Mouse (Mus musculus) G1E (cell line): Measurements from ENCODE around the gene Olfr875. TPM values are rescaled to one million over a fixed set of nuclear protein-coding genes. Genes with fewer than 3 reads are reported as not detected.

ENCODE experiments used
- ATAC-seq: 2 replicates; pipeline ENCODE4 v1.8.0; 2016; ENCODE audit warnings: mild to moderate bottlenecking; ENCODE audit not compliant: insufficient number of reproducible peaks, poor library complexity, low FRiP score, severe bottlenecking; ENCODE audit errors: extremely low read depth
- DNase-seq: peaks from one replicate; pipeline ENCODE4 v3.0.0; 2012; ENCODE audit warnings: low spot score
- H3K27me3 ChIP-seq: 2 replicates; pipeline ENCODE4 v1.6.1; 2012; ENCODE audit warnings: mild to moderate bottlenecking, low read length, inconsistent platforms; ENCODE audit not compliant: insufficient read depth
- H3K36me3 ChIP-seq: replicated peaks from 2 replicates; pipeline ENCODE3; 2012; ENCODE audit warnings: mild to moderate bottlenecking, inconsistent platforms
- H3K4me1 ChIP-seq: 2 replicates; pipeline ENCODE4 v1.6.1; 2012; ENCODE audit warnings: low read depth, low read length, inconsistent platforms, mixed read lengths; ENCODE audit not compliant: insufficient read depth
- H3K4me3 ChIP-seq: 2 replicates; pipeline ENCODE4 v1.5.1; 2012; ENCODE audit warnings: low read depth, mild to moderate bottlenecking, inconsistent platforms, low read length, moderate library complexity, mixed read lengths
- H3K9me3 ChIP-seq: replicated peaks from 2 replicates; pipeline ENCODE4 v1.6.1; 2012; ENCODE audit warnings: inconsistent platforms
- CTCF ChIP-seq: IDR thresholded peaks from 2 replicates; pipeline ENCODE4 v1.5.1; 2012; ENCODE audit warnings: low read depth, low read length, inconsistent platforms, mixed read lengths
- GATA1 ChIP-seq: IDR thresholded peaks from 2 replicates; pipeline ENCODE4 v1.6.1; 2012; ENCODE audit warnings: borderline replicate concordance, low read length, inconsistent platforms, mixed read lengths
- GATA2 ChIP-seq: IDR thresholded peaks from 2 replicates; pipeline ENCODE4 v1.6.1; 2012; ENCODE audit warnings: low read depth, low read length, inconsistent platforms, borderline replicate concordance
- POLR2AphosphoS5 ChIP-seq: IDR thresholded peaks from 2 replicates; pipeline ENCODE4 v1.6.1; 2012; ENCODE audit warnings: low read depth, low read length, inconsistent platforms; ENCODE audit not compliant: insufficient replicate concordance
- TAL1 ChIP-seq: conservative IDR thresholded peaks from 2 replicates; pipeline ENCODE4 v1.6.1; 2012; ENCODE audit warnings: low read depth, low read length, inconsistent platforms, mixed read lengths
- polyA plus RNA-seq: library from polyadenylated mRNA; stranded (reverse); fragments of >175 nt; gene quantifications from 2 replicates; pipeline ENCODE4 v1.2.3, GENCODE M21; 2012
- total RNA-seq, 2 experiments: library from RNA; stranded (forward) in 1 of 2; stranded (reverse) in 1 of 2; fragments of 200-1000 nt in 1 of 2; fragments of >200 nt in 1 of 2; fragmentation: Nextera tagmentation in 1 of 2; gene quantifications; 2 replicates each; pipeline ENCODE4 v1.2.3; 2014 to 2017

The Olfr875 gene
- total and polyA plus RNA-seq, 3 experiments = not detected

- H3K27me3 ChIP-seq = no peaks in the 10 kb centered on the region
- no peak for TF ChIP-seq GATA1
- TF ChIP-seq POLR2AphosphoS5 = no peak
- TF ChIP-seq GATA2 = no peak
- TF ChIP-seq CTCF = no peak
- TF ChIP-seq TAL1 = no peak
- ATAC-seq (no peak), DNase-seq (no peak)
- no peaks in the 10 kb centered on the region for H3K36me3 ChIP-seq
- H3K4me1 ChIP-seq = no peaks in the 10 kb centered on the region
- no peak overlapping the region for H3K4me3 ChIP-seq
- no peaks in the 10 kb centered on the region for H3K9me3 ChIP-seq
Measured at GRCm38 (mm10) chr9:37802055-37802454, 30.4 kb downstream of the Olfr875 start.

GRCm38 (mm10) chr9:37802731-37803130 is 31.1 kb downstream of the Olfr875 start, which contains the start of gene Olfr876:
TSS of gene Olfr876 (plus strand) at chr9:37803031.
- no peaks in the 10 kb centered on the region for H3K4me1 ChIP-seq
- H3K27me3 ChIP-seq = no peaks in the 10 kb centered on the region
- ATAC-seq (no peak), DNase-seq (no peak)
- TF ChIP-seq TAL1 (no peak), GATA2 (no peak), POLR2AphosphoS5 (no peak), CTCF (no peak), GATA1 (no peak)
- no peaks in the 10 kb centered on the region for H3K9me3 ChIP-seq
- H3K36me3 ChIP-seq = no peaks in the 10 kb centered on the region
- no peak within 1 kb of the TSS for H3K4me3 ChIP-seq

GRCm38 (mm10) chr9:37807235-37807634 is 35.6 kb downstream of the Olfr875 start:
- TF ChIP-seq TAL1 (no peak), GATA1 (no peak), POLR2AphosphoS5 (no peak), GATA2 (no peak), CTCF (no peak)
- H3K4me1 ChIP-seq = no peaks in the 10 kb centered on the region
- no peak for DNase-seq
- H3K27me3 ChIP-seq = no peaks in the 10 kb centered on the region
- H3K36me3 ChIP-seq = no peaks in the 10 kb centered on the region
- H3K4me3 ChIP-seq = no peak overlapping the region
- ATAC-seq = no peak
- no peaks in the 10 kb centered on the region for H3K9me3 ChIP-seq

GRCm38 (mm10) chr9:37808456-37808855 is 36.8 kb downstream of the Olfr875 start:
- no peak for TF ChIP-seq GATA1
- TF ChIP-seq CTCF = no peak
- TF ChIP-seq GATA2 = no peak
- TF ChIP-seq TAL1 = no peak
- TF ChIP-seq POLR2AphosphoS5 = no peak
- ATAC-seq (no peak), DNase-seq (no peak)
- H3K4me3 ChIP-seq = no peak overlapping the region
- H3K4me1 ChIP-seq = no peaks in the 10 kb centered on the region
- no peaks in the 10 kb centered on the region for H3K27me3 ChIP-seq
- H3K36me3 ChIP-seq = no peaks in the 10 kb centered on the region
- H3K9me3 ChIP-seq = no peaks in the 10 kb centered on the region

- DNase-seq = no peak
- Histone ChIP-seq H3K27me3 (no peaks in the 10 kb centered on the region; the same call in 1 of the 2 replicates), H3K9me3 (no peaks in the 10 kb centered on the region), H3K36me3 (no peaks in the 10 kb centered on the region), H3K4me3 (no peak overlapping the region), H3K4me1 (no peaks in the 10 kb centered on the region)
- TF ChIP-seq GATA1 (no peak), TAL1 (no peak), GATA2 (no peak), POLR2AphosphoS5 (no peak), CTCF (no peak)
- ATAC-seq = no peak
Measured at GRCm38 (mm10) chr9:37808976-37809375, 37.3 kb downstream of the Olfr875 start.

- no peak for ATAC-seq
- TF ChIP-seq GATA1 (no peak), TAL1 (no peak), CTCF (no peak), GATA2 (no peak), POLR2AphosphoS5 (no peak)
Measured at GRCm38 (mm10) chr9:37814696-37815095, 43.0 kb downstream of the Olfr875 start.

More at GRCm38 (mm10) chr9:37814696-37815095, 43.0 kb downstream of the Olfr875 start:
- Histone ChIP-seq H3K27me3 (no peaks in the 10 kb centered on the region; the same call in 1 of the 2 replicates), H3K9me3 (no peaks in the 10 kb centered on the region), H3K4me3 (no peak overlapping the region), H3K4me1 (no peaks in the 10 kb centered on the region), H3K36me3 (no peaks in the 10 kb centered on the region)
- DNase-seq = no peak

Other genes with a start within 250 kb of the Olfr875 start
- gene Esam, start 243.8 kb upstream of the Olfr875 start, total RNA-seq (2014; fragmentation: Nextera tagmentation) = not detected in 2 replicates
- 0.23 TPM in 1 of 2 replicates, not detected in the other for gene Esam, start 243.8 kb upstream of the Olfr875 start, total RNA-seq (2017)
- gene Esam, start 243.8 kb upstream of the Olfr875 start, polyA plus RNA-seq = 0.09 TPM in 1 of 2 replicates, not detected in the other
- not detected in 2 replicates for gene Vsig2, start 232.6 kb upstream of the Olfr875 start, total RNA-seq (2014; fragmentation: Nextera tagmentation)
- gene Vsig2, start 232.6 kb upstream of the Olfr875 start, total RNA-seq (2017) = 0.29 and 3.0 TPM in 2 replicates
- not detected in 2 replicates for gene Vsig2, start 232.6 kb upstream of the Olfr875 start, polyA plus RNA-seq
- gene Nrgn, start 219.0 kb upstream of the Olfr875 start, total RNA-seq (2014; fragmentation: Nextera tagmentation) = 444 and 474 TPM in 2 replicates
- gene Nrgn, start 219.0 kb upstream of the Olfr875 start, total RNA-seq (2017) = 136 and 149 TPM in 2 replicates
- 2,434 and 2,443 TPM in 2 replicates for gene Nrgn, start 219.0 kb upstream of the Olfr875 start, polyA plus RNA-seq
- gene Siae, start 216.2 kb upstream of the Olfr875 start, total RNA-seq (2014; fragmentation: Nextera tagmentation) = 98.8 and 107 TPM in 2 replicates
- 41.7 and 44.5 TPM in 2 replicates for gene Siae, start 216.2 kb upstream of the Olfr875 start, total RNA-seq (2017)
- gene Siae, start 216.2 kb upstream of the Olfr875 start, polyA plus RNA-seq = 1.3 and 1.9 TPM in 2 replicates
- gene Spa17, start 158.1 kb upstream of the Olfr875 start, total RNA-seq (2014; fragmentation: Nextera tagmentation) = 12.4 and 21.1 TPM in 2 replicates
- 12.1 and 13.0 TPM in 2 replicates for gene Spa17, start 158.1 kb upstream of the Olfr875 start, total RNA-seq (2017)
- gene Spa17, start 158.1 kb upstream of the Olfr875 start, polyA plus RNA-seq = 1.7 and 1.8 TPM in 2 replicates
- 110 and 123 TPM in 2 replicates for gene Tbrg1, start 114.5 kb upstream of the Olfr875 start, total RNA-seq (2014; fragmentation: Nextera tagmentation)
- 122 and 157 TPM in 2 replicates for gene Tbrg1, start 114.5 kb upstream of the Olfr875 start, total RNA-seq (2017)
- 71.7 and 82.7 TPM in 2 replicates for gene Tbrg1, start 114.5 kb upstream of the Olfr875 start, polyA plus RNA-seq
- gene Panx3, start 102.6 kb upstream of the Olfr875 start, total RNA-seq (2014; fragmentation: Nextera tagmentation) = not detected in 2 replicates
- gene Panx3, start 102.6 kb upstream of the Olfr875 start, total RNA-seq (2017) = 0.06 and 0.16 TPM in 2 replicates
- gene Panx3, start 102.6 kb upstream of the Olfr875 start, polyA plus RNA-seq = not detected in 2 replicates
- gene Olfr160, start 55.6 kb upstream of the Olfr875 start, total RNA-seq (2014; fragmentation: Nextera tagmentation) = not detected in 2 replicates
- gene Olfr160, start 55.6 kb upstream of the Olfr875 start, total RNA-seq (2017) = 0.05 and 0.12 TPM in 2 replicates
- gene Olfr160, start 55.6 kb upstream of the Olfr875 start, polyA plus RNA-seq = not detected in 2 replicates
- not detected in 2 replicates for gene Olfr874, start 26.8 kb upstream of the Olfr875 start, total RNA-seq (2014; fragmentation: Nextera tagmentation)
- gene Olfr874, start 26.8 kb upstream of the Olfr875 start, total RNA-seq (2017) = 0.05 TPM in 1 of 2 replicates, not detected in the other
- gene Olfr874, start 26.8 kb upstream of the Olfr875 start, polyA plus RNA-seq = not detected in 2 replicates
- gene Olfr876, start 31.2 kb downstream of the Olfr875 start, total RNA-seq (2014; fragmentation: Nextera tagmentation) = not detected in 2 replicates
- 0.11 and 0.17 TPM in 2 replicates for gene Olfr876, start 31.2 kb downstream of the Olfr875 start, total RNA-seq (2017)
- gene Olfr876, start 31.2 kb downstream of the Olfr875 start, polyA plus RNA-seq = not detected in 2 replicates
- gene Olfr877, start 82.4 kb downstream of the Olfr875 start, total RNA-seq (2014; fragmentation: Nextera tagmentation) = not detected in 2 replicates
- gene Olfr877, start 82.4 kb downstream of the Olfr875 start, total RNA-seq (2017) = 0.06 TPM in 1 of 2 replicates, not detected in the other
- gene Olfr877, start 82.4 kb downstream of the Olfr875 start, polyA plus RNA-seq = not detected in 2 replicates
- gene Olfr145, start 124.9 kb downstream of the Olfr875 start, total RNA-seq (2014; fragmentation: Nextera tagmentation) = not detected in 2 replicates
- gene Olfr145, start 124.9 kb downstream of the Olfr875 start, total RNA-seq (2017) = 0.06 and 0.16 TPM in 2 replicates
- not detected in 2 replicates for gene Olfr145, start 124.9 kb downstream of the Olfr875 start, polyA plus RNA-seq
- not detected in 2 replicates for gene Olfr878, start 146.0 kb downstream of the Olfr875 start, total RNA-seq (2014; fragmentation: Nextera tagmentation)
- 0.17 TPM in 1 of 2 replicates, not detected in the other for gene Olfr878, start 146.0 kb downstream of the Olfr875 start, total RNA-seq (2017)
- gene Olfr878, start 146.0 kb downstream of the Olfr875 start, polyA plus RNA-seq = not detected in 2 replicates
- gene Olfr881, start 220.0 kb downstream of the Olfr875 start, total RNA-seq (2014; fragmentation: Nextera tagmentation) = not detected in 2 replicates
- 0.16 TPM in 1 of 2 replicates, not detected in the other for gene Olfr881, start 220.0 kb downstream of the Olfr875 start, total RNA-seq (2017)
- gene Olfr881, start 220.0 kb downstream of the Olfr875 start, polyA plus RNA-seq = not detected in 2 replicates